Mouse (Mus musculus) testis, postnatal 14 days (tissue): ENCODE data around the gene Ppp1r14b.
"Not testable (repeated sequence)": the region's sequence is repeated elsewhere in the genome, so short reads cannot be mapped to it uniquely, and the experiment has no call there.

ENCODE experiments used
- DNase-seq: peaks from one replicate; pipeline ENCODE4 v3.0.0; 2021; ENCODE audit warnings: low spot score

Ppp1r14b gene

GRCm38 (mm10) chr19:6975537-6976521 is 1.1 kb downstream of the Ppp1r14b start, which contains the start of gene Plcb3:
TSS of gene Plcb3 (minus strand) at chr19:6976470.
- DNase-seq: peak; percentile 67

- DNase-seq: no peak
Observed at GRCm38 (mm10) chr19:6977759-6978638, 3.2 kb downstream of the Ppp1r14b start.

GRCm38 (mm10) chr19:6978639-6978974 is 3.8 kb downstream of the Ppp1r14b start:
- DNase-seq: no peak

GRCm38 (mm10) chr19:6979001-6979479 is 4.3 kb downstream of the Ppp1r14b start:
- peak; percentile 54 for DNase-seq

GRCm38 (mm10) chr19:6979486-6980380 is 5.0 kb downstream of the Ppp1r14b start:
- DNase-seq: peak; percentile 99

GRCm38 (mm10) chr19:6980381-6981093 is 5.8 kb downstream of the Ppp1r14b start, which contains the start of gene Fkbp2:
TSS of gene Fkbp2 (minus strand) at chr19:6980501.
- peak; percentile 98 for DNase-seq

GRCm38 (mm10) chr19:6981465-6981864 is 6.7 kb downstream of the Ppp1r14b start:
- DNase-seq: no peak

- DNase-seq: no peak
Observed at GRCm38 (mm10) chr19:6983621-6984020, 8.9 kb downstream of the Ppp1r14b start.

GRCm38 (mm10) chr19:6985300-6985699 is 10.5 kb downstream of the Ppp1r14b start:
- no peak for DNase-seq

- no peak for DNase-seq
Observed at GRCm38 (mm10) chr19:6985951-6986708, 11.4 kb downstream of the Ppp1r14b start.

GRCm38 (mm10) chr19:6987061-6987903 is 12.5 kb downstream of the Ppp1r14b start, which contains the start of gene Vegfb:
TSS of gene Vegfb (minus strand) at chr19:6987651.
- DNase-seq: peak; percentile 58

- no peak for DNase-seq
Observed at GRCm38 (mm10) chr19:6987904-6988285, 13.1 kb downstream of the Ppp1r14b start.

- DNase-seq: no peak
Observed at GRCm38 (mm10) chr19:6989251-6989650, 14.5 kb downstream of the Ppp1r14b start.

- no peak for DNase-seq
Observed at GRCm38 (mm10) chr19:6990712-6991111, 15.9 kb downstream of the Ppp1r14b start.

- DNase-seq: not testable (repeated sequence)
Observed at GRCm38 (mm10) chr19:6991166-6991565, 16.4 kb downstream of the Ppp1r14b start.

GRCm38 (mm10) chr19:6992011-6992858 is 17.5 kb downstream of the Ppp1r14b start, which contains the start of gene Dnajc4:
TSS of gene Dnajc4 (minus strand) at chr19:6992572.
- DNase-seq: peak; percentile 97

- no peak for DNase-seq
Observed at GRCm38 (mm10) chr19:6993011-6993770, 18.4 kb downstream of the Ppp1r14b start.
